Mouse (Mus musculus): ENCODE data around the gene Dcdc2c. TPM values are rescaled to one million over a fixed set of nuclear protein-coding genes. Genes with fewer than 3 reads are reported as not detected.

The Dcdc2c gene
- polyA plus RNA-seq, 1 experiment from 2014 or later: 0.18 TPM

- Histone ChIP-seq H3K27me3 (ENCODE audit: control insufficient read depth, insufficient read depth, low read depth, low read length) (no peaks in the 10 kb centered on the region), H3K27ac (ENCODE audit: low read length) (no peak overlapping the region), H3K4me1 (replicated peaks; ENCODE audit: control insufficient read depth, insufficient read depth, low read length) (no peaks in the 10 kb centered on the region), H3K9ac (ENCODE audit: low read length) (no peak overlapping the region), H3K4me3 (ENCODE audit: low read length) (no peak overlapping the region), H3K9me3 (ENCODE audit: control insufficient read depth, low read length) (peaks cover 2% of the 10 kb centered on the region; the same call in 1 of the 2 replicates), H3K36me3 (ENCODE audit: control insufficient read depth, insufficient read depth, low read length) (no peaks in the 10 kb centered on the region), H3K4me2 (ENCODE audit: low read depth, low read length) (no peak overlapping the region)
- no peak for ATAC-seq (ENCODE audit: low read depth)
- WGBS: 71% methylated on average over 4 of the region's 4 CpGs
Measured at GRCm38 (mm10) chr12:28416957-28417356, 135.2 kb downstream of the Dcdc2c start.

- H3K9me3 ChIP-seq (ENCODE audit: control insufficient read depth, low read length): peaks cover 2% of the 10 kb centered on the region; the same call in 1 of the 2 replicates
- H3K36me3 ChIP-seq (ENCODE audit: control insufficient read depth, insufficient read depth, low read length): no peaks in the 10 kb centered on the region
- no peaks in the 10 kb centered on the region for H3K27me3 ChIP-seq (ENCODE audit: control insufficient read depth, insufficient read depth, low read depth, low read length)
- no peak overlapping the region for H3K9ac ChIP-seq (ENCODE audit: low read length)
- ATAC-seq (ENCODE audit: low read depth): no peak
- H3K4me2 ChIP-seq (ENCODE audit: low read depth, low read length): no peak overlapping the region
- no peak overlapping the region for H3K4me3 ChIP-seq (ENCODE audit: low read length)
- no peak overlapping the region for H3K27ac ChIP-seq (ENCODE audit: low read length)
- no peaks in the 10 kb centered on the region for H3K4me1 ChIP-seq (replicated peaks; ENCODE audit: control insufficient read depth, insufficient read depth, low read length)
- WGBS: 84% methylated on average over 10 of the region's 10 CpGs
Measured at GRCm38 (mm10) chr12:28407656-28408405, 144.4 kb downstream of the Dcdc2c start.

- no peak for ATAC-seq (ENCODE audit: low read depth)
- H3K27ac ChIP-seq (ENCODE audit: low read length): no peak overlapping the region
- H3K4me1 ChIP-seq (replicated peaks; ENCODE audit: control insufficient read depth, insufficient read depth, low read length): no peaks in the 10 kb centered on the region
- no peaks in the 10 kb centered on the region for H3K27me3 ChIP-seq (ENCODE audit: control insufficient read depth, insufficient read depth, low read depth, low read length)
- no peaks in the 10 kb centered on the region for H3K9me3 ChIP-seq (ENCODE audit: control insufficient read depth, low read length)
- no peak overlapping the region for H3K9ac ChIP-seq (ENCODE audit: low read length)
- H3K4me2 ChIP-seq (ENCODE audit: low read depth, low read length): no peak overlapping the region
- H3K4me3 ChIP-seq (ENCODE audit: low read length): no peak overlapping the region
- WGBS: 84% methylated on average over 4 of the region's 4 CpGs
- H3K36me3 ChIP-seq (ENCODE audit: control insufficient read depth, insufficient read depth, low read length): no peaks in the 10 kb centered on the region
Measured at GRCm38 (mm10) chr12:28402256-28402655, 149.9 kb downstream of the Dcdc2c start.

- no peak overlapping the region for H3K27ac ChIP-seq (ENCODE audit: low read length)
- H3K4me2 ChIP-seq (ENCODE audit: low read depth, low read length): no peak overlapping the region
- 72% methylated on average over 5 of the region's 5 CpGs for WGBS
- no peak overlapping the region for H3K4me3 ChIP-seq (ENCODE audit: low read length)
- no peak for ATAC-seq (ENCODE audit: low read depth)
- H3K9ac ChIP-seq (ENCODE audit: low read length): no peak overlapping the region
- no peaks in the 10 kb centered on the region for H3K9me3 ChIP-seq (ENCODE audit: control insufficient read depth, low read length)
- no peaks in the 10 kb centered on the region for H3K4me1 ChIP-seq (replicated peaks; ENCODE audit: control insufficient read depth, insufficient read depth, low read length)
- H3K36me3 ChIP-seq (ENCODE audit: control insufficient read depth, insufficient read depth, low read length): no peaks in the 10 kb centered on the region
- H3K27me3 ChIP-seq (ENCODE audit: control insufficient read depth, insufficient read depth, low read depth, low read length): no peaks in the 10 kb centered on the region
Measured at GRCm38 (mm10) chr12:28401372-28401771, 150.8 kb downstream of the Dcdc2c start.

GRCm38 (mm10) chr12:28392129-28392528, 160.1 kb downstream of the Dcdc2c start:
- Histone ChIP-seq H3K27ac (ENCODE audit: low read length) (no peak overlapping the region), H3K9ac (ENCODE audit: low read length) (no peak overlapping the region), H3K27me3 (ENCODE audit: control insufficient read depth, insufficient read depth, low read depth, low read length) (no peaks in the 10 kb centered on the region), H3K4me1 (replicated peaks; ENCODE audit: control insufficient read depth, insufficient read depth, low read length) (no peaks in the 10 kb centered on the region), H3K4me2 (ENCODE audit: low read depth, low read length) (no peak overlapping the region), H3K9me3 (ENCODE audit: control insufficient read depth, low read length) (no peaks in the 10 kb centered on the region), H3K4me3 (ENCODE audit: low read length) (no peak overlapping the region), H3K36me3 (ENCODE audit: control insufficient read depth, insufficient read depth, low read length) (no peaks in the 10 kb centered on the region)
- WGBS: 10% methylated on average over 6 of the region's 6 CpGs
- no peak for ATAC-seq (ENCODE audit: low read depth)

Other genes with a start within 250 kb of the Dcdc2c start
- not detected in 2 replicates for gene Allc, start 30.1 kb upstream of the Dcdc2c start, polyA plus RNA-seq (2015; fragmentation: Nextera tagmentation; extraction: Ambion mirVana)
- 4.3 and 5.0 TPM in 2 replicates for gene Colec11, start 71.0 kb upstream of the Dcdc2c start, polyA plus RNA-seq (2015; fragmentation: Nextera tagmentation; extraction: Ambion mirVana)
- gene Rps7, start 83.6 kb upstream of the Dcdc2c start, polyA plus RNA-seq (2015; fragmentation: Nextera tagmentation; extraction: Ambion mirVana): 625 and 691 TPM in 2 replicates
- gene Rnaseh1, start 97.2 kb upstream of the Dcdc2c start, polyA plus RNA-seq (2015; fragmentation: Nextera tagmentation; extraction: Ambion mirVana): 29.6 and 30.8 TPM in 2 replicates
- 83.1 and 84.0 TPM in 2 replicates for gene Adi1, start 122.8 kb upstream of the Dcdc2c start, polyA plus RNA-seq (2015; fragmentation: Nextera tagmentation; extraction: Ambion mirVana)
- gene Trappc12, start 198.1 kb upstream of the Dcdc2c start, polyA plus RNA-seq (2015; fragmentation: Nextera tagmentation; extraction: Ambion mirVana): 40.3 and 40.6 TPM in 2 replicates
- 27.3 and 29.4 TPM in 2 replicates for gene Eipr1, start 199.4 kb upstream of the Dcdc2c start, polyA plus RNA-seq (2015; fragmentation: Nextera tagmentation; extraction: Ambion mirVana)

Measured in lung, embryonic 16.5 days (tissue).